Mouse (Mus musculus) liver, embryonic 14.5 days (tissue): Measurements from ENCODE around the gene Tube1.

Source experiments
- CTCF ChIP-seq: IDR thresholded peaks from 2 replicates; pipeline ENCODE4 v1.5.1; 2016; ENCODE audit warnings: antibody characterized with exemption, low read depth, control low read depth
- EP300 ChIP-seq: IDR thresholded peaks from 2 replicates; pipeline ENCODE4 v1.6.1; 2016; ENCODE audit warnings: antibody characterized with exemption, low read depth

DNA sequence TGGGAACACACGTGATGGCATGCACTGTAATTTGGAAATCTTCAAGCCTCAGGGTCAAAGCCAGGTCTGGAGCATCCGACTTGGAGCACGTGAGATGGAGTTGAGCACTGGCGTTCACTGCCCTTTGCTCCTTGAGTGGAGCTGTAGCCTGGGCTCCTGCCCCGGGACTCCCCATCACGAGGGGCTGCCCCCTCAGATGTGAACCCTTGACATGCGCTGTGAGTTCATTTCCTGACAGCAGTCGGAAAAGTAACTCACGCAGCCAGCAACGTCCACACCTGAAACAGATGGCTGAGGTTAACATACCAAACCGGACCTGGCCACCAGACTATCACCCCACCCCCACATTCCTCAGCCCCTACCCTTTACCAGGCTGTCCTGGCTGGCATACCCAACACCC, 33.8 kb downstream of the Tube1 start:
- TF ChIP-seq EP300 (no peak), CTCF (no peak)
